Comparison of ENCODE assay signal across 13 mouse cellular contexts in genomic region chr10:111171246-111171934, GRCm38 (mm10). TPM values are rescaled to one million over a fixed set of nuclear protein-coding genes. Genes with fewer than 3 reads are reported as not detected.
DNase-seq lines count a peak whose midpoint lies in the region; ATAC-seq lines count a peak whose summit lies in the region.
"Had no signal": no experiment of that assay in that cellular context is flagged by ENCODE, and none has a peak within 500 bp of the region (broad histone marks: within the 10 kb centered on the region; RNA-seq: fewer than 3 reads in every experiment).

No protein-coding gene starts in this region.

- no peak overlapping the region for H3K9ac ChIP-seq in heart, embryonic 15.5 days
- H3K9ac ChIP-seq in heart, embryonic 12.5 days, result no peak overlapping the region
- H3K9ac ChIP-seq in kidney, embryonic 14.5 days (ENCODE audit: low read depth, low read length), result no peak overlapping the region

- peak overlapping the region; percentile 18 for H3K4me2 ChIP-seq in heart, embryonic 15.5 days
- no peak overlapping the region for H3K4me2 ChIP-seq in heart, embryonic 12.5 days
- H3K4me2 ChIP-seq in kidney, embryonic 14.5 days (replicated peaks; ENCODE audit: low read depth, low read length), result no peak overlapping the region

- H3K9me3 ChIP-seq in heart, embryonic 15.5 days (replicated peaks), result no peaks in the 10 kb centered on the region
- no peaks in the 10 kb centered on the region for H3K9me3 ChIP-seq in heart, embryonic 12.5 days (replicated peaks)
- no peaks in the 10 kb centered on the region for H3K9me3 ChIP-seq in kidney, embryonic 14.5 days (ENCODE audit: control insufficient read depth, low read length)

- DNase-seq in B cell, adult 2 months, result peak; percentile 53 to 54
- no peak for DNase-seq in cerebellum, postnatal 36 days
- DNase-seq in cerebellum, adult 18-20 months, result no peak
- DNase-seq: cerebellum, postnatal 25 days; heart, postnatal 36 days; kidney, postnatal 14 days; retina, postnatal 1 day had no signal

- WGBS in heart, embryonic 15.5 days, result 79% methylated on average over 15 of the region's 15 CpGs
- 88% methylated on average over 15 of the region's 15 CpGs for WGBS in heart, embryonic 12.5 days
- 80% methylated on average over 15 of the region's 15 CpGs for WGBS in kidney, embryonic 14.5 days

- H3K36me3 ChIP-seq in heart, embryonic 15.5 days, result no peaks in the 10 kb centered on the region
- H3K36me3 ChIP-seq in heart, embryonic 12.5 days, result no peaks in the 10 kb centered on the region
- no peaks in the 10 kb centered on the region for H3K36me3 ChIP-seq in kidney, embryonic 14.5 days (ENCODE audit: control insufficient read depth, insufficient read depth, low read length)

- H3K4me3 ChIP-seq in heart, embryonic 15.5 days, result no peak overlapping the region
- H3K4me3 ChIP-seq in heart, embryonic 12.5 days, result no peak overlapping the region
- H3K4me3 ChIP-seq in kidney, embryonic 14.5 days (ENCODE audit: low read length), result no peak overlapping the region
- H3K4me3 ChIP-seq: myocyte had no signal

- no peak; the same call in 1 of the 2 replicates for ATAC-seq in heart, embryonic 15.5 days (replicated peaks; ENCODE audit: insufficient number of reproducible peaks, insufficient read depth, low FRiP score, low read depth)
- no peak for ATAC-seq in heart, embryonic 12.5 days (ENCODE audit: insufficient number of reproducible peaks, low FRiP score)
- ATAC-seq in erythroblast, adult 5-6 weeks (replicated peaks; ENCODE audit: low FRiP score, poor library complexity, severe bottlenecking), result peak; percentile 38; the same call in 1 of the 2 replicates
- 0 out of 2 replicates have a peak, but pooled peaks have one; percentile 40 for ATAC-seq in monocyte, adult 5-6 weeks (replicated peaks; ENCODE audit: insufficient number of reproducible peaks, low FRiP score, low TSS enrichment, poor library complexity, severe bottlenecking)
- ATAC-seq in kidney, embryonic 14.5 days (ENCODE audit: low FRiP score, low TSS enrichment), result no peak

- H3K27me3 ChIP-seq in heart, embryonic 15.5 days, result no peaks in the 10 kb centered on the region
- no peaks in the 10 kb centered on the region for H3K27me3 ChIP-seq in heart, embryonic 12.5 days (replicated peaks)
- no peaks in the 10 kb centered on the region for H3K27me3 ChIP-seq in kidney, embryonic 14.5 days (ENCODE audit: control insufficient read depth, insufficient read depth, low read length)

- H3K27ac ChIP-seq in heart, embryonic 15.5 days, result peak overlapping the region; percentile 39
- H3K27ac ChIP-seq in heart, embryonic 12.5 days (ENCODE audit: poor library complexity, severe bottlenecking), result no peak overlapping the region
- H3K27ac ChIP-seq in kidney, embryonic 14.5 days (ENCODE audit: low read depth, low read length), result no peak overlapping the region

- peaks cover 55% of the 10 kb centered on the region for H3K4me1 ChIP-seq in heart, embryonic 15.5 days (replicated peaks)
- peaks cover 61% of the 10 kb centered on the region for H3K4me1 ChIP-seq in heart, embryonic 12.5 days (replicated peaks)
- H3K4me1 ChIP-seq in kidney, embryonic 14.5 days (ENCODE audit: control insufficient read depth, insufficient read depth, low read length), result no peaks in the 10 kb centered on the region

RNA-seq across cellular contexts. Expression of gene Osbpl8, which starts 6.8 kb away (rescaled TPM):
- polyA plus RNA-seq in heart, embryonic 15.5 days (2015; fragmentation: Nextera tagmentation; extraction: Ambion mirVana), result 26.9 and 32.8 TPM in 2 replicates
- polyA plus RNA-seq in heart, embryonic 12.5 days (2016; fragmentation: Nextera tagmentation; extraction: Ambion mirVana), result 35.3 and 37.0 TPM in 2 replicates
- 221 and 254 TPM in 2 replicates for total RNA-seq in erythroblast, adult 5-6 weeks (2015; ENCODE audit: low replicate concordance)
- 372 and 402 TPM in 2 replicates for total RNA-seq in erythroblast, adult 5-6 weeks (2017; ENCODE audit: low replicate concordance)
- 103 to 127 TPM (median 111 TPM) in 3 replicates for total RNA-seq in monocyte, adult 5-6 weeks (2017)
- 5.5 and 9.6 TPM in 2 replicates for polyA plus RNA-seq in kidney, embryonic 14.5 days (2014; fragmentation: Nextera tagmentation; extraction: Ambion mirVana)

Comparison
In these comparisons a context has a peak if more than half of its experiments do, and no peak if none do; other contexts are left out.
1. ATAC-seq: peak in erythroblast, adult 5-6 weeks (single experiment) and monocyte, adult 5-6 weeks (single experiment); none in heart, embryonic 15.5 days (single experiment), heart, embryonic 12.5 days (single experiment) and kidney, embryonic 14.5 days (single experiment).
2. DNase-seq: peak in B cell, adult 2 months (2 of 2); none in cerebellum, postnatal 36 days (0 of 2) and cerebellum, adult 18-20 months (0 of 2).